Mouse (Mus musculus) lung, embryonic 14.5 days (tissue): ENCODE results near the gene Ropn1. TPM values are rescaled to one million over a fixed set of nuclear protein-coding genes. Genes with fewer than 3 reads are reported as not detected.
A peak's percentile ranks its signal among the peaks of the same experiment; 100 is the strongest.

Source experiments
- ATAC-seq: fragments of 200-750 bp; cut with Nextera tagmentation; 2 replicates; pipeline ENCODE4 v1.8.0; 2017; ENCODE audit warnings: mild to moderate bottlenecking, moderate TSS enrichment, moderate library complexity; ENCODE audit not compliant: insufficient read depth
- DNase-seq: peaks from one replicate; pipeline ENCODE4 v3.0.0-alpha.2; 2015
- H3K27ac ChIP-seq: fragments of 300-500 bp; sonication (generic); 2 replicates; pipeline ENCODE4 v1.5.1; 2014; ENCODE audit warnings: low read depth, mild to moderate bottlenecking, moderate library complexity
- H3K27me3 ChIP-seq: fragments of 300-500 bp; sonication (generic); 2 replicates; pipeline ENCODE4 v1.6.1; 2014; ENCODE audit warnings: low read length, control low read depth; ENCODE audit not compliant: insufficient read depth
- H3K36me3 ChIP-seq: fragments of 300-500 bp; sonication (generic); 2 replicates; pipeline ENCODE4 v1.6.1; 2014; ENCODE audit warnings: control low read depth; ENCODE audit not compliant: insufficient read depth
- H3K4me1 ChIP-seq: fragments of 300-500 bp; sonication (generic); 2 replicates; pipeline ENCODE4 v1.6.1; 2014; ENCODE audit warnings: antibody characterized with exemption, control low read depth; ENCODE audit not compliant: insufficient read depth
- H3K4me2 ChIP-seq: fragments of 300-500 bp; sonication (generic); 2 replicates; pipeline ENCODE4 v1.6.1; 2014; ENCODE audit warnings: mild to moderate bottlenecking
- H3K4me3 ChIP-seq: fragments of 300-500 bp; sonication (generic); 2 replicates; pipeline ENCODE4 v1.5.1; 2014; ENCODE audit warnings: low read depth, low read length
- H3K9ac ChIP-seq: fragments of 300-500 bp; sonication (generic); 2 replicates; pipeline ENCODE4 v1.6.1; 2014
- H3K9me3 ChIP-seq: fragments of 300-500 bp; sonication (generic); 2 replicates; pipeline ENCODE4 v1.6.1; 2016; ENCODE audit warnings: low read depth, low read length, control low read depth
- CTCF ChIP-seq: IDR thresholded peaks from 2 replicates; pipeline ENCODE4 v1.5.1; 2016; ENCODE audit warnings: antibody characterized with exemption, low read depth
- WGBS: fragments of 180-500 bp; shearing (Covaris S2); extraction: QIAGEN DNeasy Blood & Tissue Kit; methylation state at CpG from one replicate; pipeline ENCODE4 v1.1.7; 2014; 5-methylcytosine and 5-hydroxymethylcytosine counted together
- polyA plus RNA-seq: library from polyadenylated mRNA; unstranded; fragments of >200 nt; fragmentation: Nextera tagmentation; extraction: Ambion mirVana; gene quantifications from 2 replicates; pipeline ENCODE4 v1.2.1, GENCODE M21; 2014

Gene Ropn1
- polyA plus RNA-seq, 1 experiment from 2014 or later = not detected

- Histone ChIP-seq H3K9ac (no peak overlapping the region), H3K36me3 (peaks cover 37% of the 10 kb centered on the region), H3K4me1 (no peaks in the 10 kb centered on the region), H3K4me3 (no peak overlapping the region), H3K4me2 (no peak overlapping the region), H3K27me3 (no peaks in the 10 kb centered on the region), H3K9me3 (no peaks in the 10 kb centered on the region), H3K27ac (peak overlapping the region; percentile 61; the same call in 1 of the 2 replicates)
- ATAC-seq = no peak
- no peak for TF ChIP-seq CTCF
- 60% methylated on average over 2 of the region's 2 CpGs for WGBS
- DNase-seq = peak; percentile 39
These were observed 56.3 kb downstream of the Ropn1 start for GRCm38 (mm10) chr16:34706019-34706418.

- H3K27me3 ChIP-seq = no peaks in the 10 kb centered on the region
- ATAC-seq (no peak), DNase-seq (peak; percentile 47)
- WGBS = 51% methylated on average over 7 of the region's 7 CpGs
- peak overlapping the region; percentile 61; the same call in 1 of the 2 replicates for H3K27ac ChIP-seq
- no peak overlapping the region for H3K4me2 ChIP-seq
- no peak for TF ChIP-seq CTCF
- H3K36me3 ChIP-seq = peaks cover 37% of the 10 kb centered on the region
- H3K4me3 ChIP-seq = no peak overlapping the region
- H3K4me1 ChIP-seq = no peaks in the 10 kb centered on the region
- H3K9ac ChIP-seq = no peak overlapping the region
- no peaks in the 10 kb centered on the region for H3K9me3 ChIP-seq
These were observed 56.8 kb downstream of the Ropn1 start for GRCm38 (mm10) chr16:34706487-34706946.

- peak; percentile 64 for TF ChIP-seq CTCF
- H3K36me3 ChIP-seq = peaks cover 24% of the 10 kb centered on the region
- H3K27me3 ChIP-seq = no peaks in the 10 kb centered on the region
- H3K9ac ChIP-seq = no peak overlapping the region
- WGBS = 64% methylated on average over 3 of the region's 3 CpGs
- H3K4me1 ChIP-seq = no peaks in the 10 kb centered on the region
- no peak overlapping the region for H3K27ac ChIP-seq
- ATAC-seq (no peak), DNase-seq (peak; percentile 66)
- no peaks in the 10 kb centered on the region for H3K9me3 ChIP-seq
- no peak overlapping the region for H3K4me3 ChIP-seq
- H3K4me2 ChIP-seq = no peak overlapping the region
These were observed 61.8 kb downstream of the Ropn1 start for GRCm38 (mm10) chr16:34711481-34711880.

- peaks cover 32% of the 10 kb centered on the region for H3K36me3 ChIP-seq
- WGBS = 83% methylated on average over 3 of the region's 3 CpGs
These were observed 75.4 kb downstream of the Ropn1 start for GRCm38 (mm10) chr16:34725156-34725555.

More at GRCm38 (mm10) chr16:34725156-34725555, 75.4 kb downstream of the Ropn1 start:
- Histone ChIP-seq H3K4me2 (no peak overlapping the region), H3K9ac (no peak overlapping the region), H3K4me1 (no peaks in the 10 kb centered on the region), H3K27ac (no peak overlapping the region), H3K4me3 (no peak overlapping the region), H3K9me3 (no peaks in the 10 kb centered on the region), H3K27me3 (no peaks in the 10 kb centered on the region)
- no peak for TF ChIP-seq CTCF
- ATAC-seq = no peak
- no peak for DNase-seq

Other genes with a start within 250 kb of the Ropn1 start
- gene Kalrn, start 76.4 kb upstream of the Ropn1 start, polyA plus RNA-seq = 15.0 and 17.0 TPM in 2 replicates
- 10.0 and 10.1 TPM in 2 replicates for gene Ccdc14, start 40.7 kb downstream of the Ropn1 start, polyA plus RNA-seq
- 117 and 122 TPM in 2 replicates for gene Mylk, start 95.3 kb downstream of the Ropn1 start, polyA plus RNA-seq